Mouse (Mus musculus) liver, embryonic 14.5 days (tissue): ENCODE measurements around the gene Uba2.

Experiments
- CTCF ChIP-seq: IDR thresholded peaks from 2 replicates; pipeline ENCODE4 v1.5.1; 2016; ENCODE audit warnings: antibody characterized with exemption, low read depth, control low read depth
- EP300 ChIP-seq: IDR thresholded peaks from 2 replicates; pipeline ENCODE4 v1.6.1; 2016; ENCODE audit warnings: antibody characterized with exemption, low read depth

DNA sequence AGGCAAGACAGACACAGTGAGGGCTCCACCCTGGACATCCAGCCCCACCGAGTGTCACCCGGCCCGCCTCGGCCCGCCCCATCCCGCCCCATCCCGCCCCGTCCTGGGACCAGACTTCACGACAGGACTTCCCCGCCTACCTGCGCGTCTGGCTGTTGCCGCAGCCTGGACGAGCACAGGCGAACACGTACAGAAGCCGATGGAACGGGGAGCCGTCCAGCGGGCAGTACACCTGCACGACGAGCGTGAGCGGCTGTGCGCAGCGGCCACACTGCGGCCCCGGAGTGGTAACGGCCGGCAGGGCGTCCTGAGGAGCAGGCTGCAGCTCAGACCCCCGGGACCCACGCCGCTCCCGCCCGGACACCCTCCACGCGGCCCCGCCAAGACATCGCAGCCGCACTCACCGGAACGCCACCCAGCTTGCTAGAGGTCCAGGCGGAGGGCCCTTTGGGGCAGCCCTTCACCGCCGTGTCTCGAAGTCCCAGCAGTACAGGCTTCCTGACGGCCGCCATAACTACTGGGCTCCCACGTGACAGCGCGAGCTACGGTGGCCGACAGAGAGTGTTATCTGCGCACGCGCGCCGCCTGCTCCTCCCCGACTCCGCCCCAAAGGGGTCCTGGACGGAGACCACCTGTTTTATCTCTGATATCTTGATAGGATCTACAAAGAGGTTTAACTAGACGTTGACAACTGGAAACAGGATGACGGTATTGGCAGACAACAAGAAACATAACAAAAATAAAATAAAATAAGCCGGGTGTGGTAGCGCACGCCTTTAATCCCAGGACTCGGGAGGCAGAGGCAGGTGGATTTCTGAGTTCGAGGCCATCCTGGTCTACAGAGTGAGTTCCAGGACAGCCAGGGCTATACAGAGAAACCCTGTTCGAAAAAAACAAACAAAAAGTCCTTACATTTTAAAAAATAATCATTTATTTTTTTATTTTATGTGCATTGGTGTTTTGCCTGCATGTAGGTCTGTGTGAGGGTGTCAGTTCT, 27.0 kb upstream of the Uba2 start, which contains the start of gene Pdcd2l:
- TF ChIP-seq CTCF: no peak
- no peak for TF ChIP-seq EP300
